In genomic region chr8:111733581-111734243, GRCm38 (mm10) we compare ENCODE assay signal across 7 mouse cellular contexts. TPM values are rescaled to one million over a fixed set of nuclear protein-coding genes. Genes with fewer than 3 reads are reported as not detected.
DNase-seq lines count a peak whose midpoint lies in the region; ATAC-seq and TF ChIP-seq lines count a peak whose summit lies in the region.

No protein-coding gene starts in this region.

- peak; percentile 40; the same call in 1 of the 2 replicates for TF ChIP-seq EP300 in lung, postnatal 0 days (IDR thresholded peaks at IDR 0.05)

- no peaks in the 10 kb centered on the region for H3K36me3 ChIP-seq in lung, postnatal 0 days (ENCODE audit: insufficient read depth, low read length)
- H3K36me3 ChIP-seq in hindbrain, embryonic 13.5 days, result no peaks in the 10 kb centered on the region
- no peaks in the 10 kb centered on the region for H3K36me3 ChIP-seq in liver, embryonic 11.5 days (ENCODE audit: control insufficient read depth, insufficient read depth, low read length)

- no peaks in the 10 kb centered on the region for H3K27me3 ChIP-seq in lung, postnatal 0 days (replicated peaks; ENCODE audit: insufficient read depth, low read length)
- no peaks in the 10 kb centered on the region for H3K27me3 ChIP-seq in hindbrain, embryonic 13.5 days
- H3K27me3 ChIP-seq in liver, embryonic 11.5 days (replicated peaks; ENCODE audit: control insufficient read depth, insufficient read depth, low read length), result peaks cover 27% of the 10 kb centered on the region

- no peak for TF ChIP-seq CTCF in lung, postnatal 0 days (IDR thresholded peaks at IDR 0.05)

- no peak overlapping the region for H3K4me3 ChIP-seq in lung, postnatal 0 days (ENCODE audit: low read depth, low read length)
- no peak overlapping the region for H3K4me3 ChIP-seq in hindbrain, embryonic 13.5 days
- H3K4me3 ChIP-seq in liver, embryonic 11.5 days (ENCODE audit: low read depth, low read length), result no peak overlapping the region

- peak; percentile 50 for DNase-seq in lung, postnatal 0 days (ENCODE audit: low spot score)
- no peak for DNase-seq in lung, postnatal 36 days
- DNase-seq in embryo, embryonic 9.5 days (ENCODE audit: extremely low spot score), result peak; percentile 74
- DNase-seq in liver, embryonic 11.5 days (ENCODE audit: low spot score), result no peak

- no peak for ATAC-seq in lung, postnatal 0 days
- no peak for ATAC-seq in hindbrain, embryonic 13.5 days (ENCODE audit: low FRiP score)
- no peak for ATAC-seq in liver, embryonic 11.5 days (replicated peaks; ENCODE audit: low FRiP score)
- no peak for ATAC-seq in frontal cortex, adult (ENCODE audit: low TSS enrichment)
- no peak for ATAC-seq in granulocyte monocyte progenitor cell, adult 5-6 weeks (replicated peaks; ENCODE audit: poor library complexity, severe bottlenecking)

- no peak overlapping the region for H3K9ac ChIP-seq in lung, postnatal 0 days (replicated peaks; ENCODE audit: low read depth)
- H3K9ac ChIP-seq in hindbrain, embryonic 13.5 days, result peak overlapping the region; percentile 94
- no peak overlapping the region for H3K9ac ChIP-seq in liver, embryonic 11.5 days (ENCODE audit: low read depth, low read length)

- 16% methylated on average over 5 of the region's 5 CpGs for WGBS in lung, postnatal 0 days
- 8% methylated on average over 5 of the region's 5 CpGs for WGBS in hindbrain, embryonic 13.5 days
- WGBS in liver, embryonic 11.5 days, result 21% methylated on average over 5 of the region's 5 CpGs

- peak overlapping the region; percentile 96 for H3K27ac ChIP-seq in lung, postnatal 0 days (ENCODE audit: low read length)
- H3K27ac ChIP-seq in hindbrain, embryonic 13.5 days, result peak overlapping the region; percentile 90
- H3K27ac ChIP-seq in liver, embryonic 11.5 days (ENCODE audit: low read depth, low read length), result peak overlapping the region; percentile 52; the same call in 1 of the 2 replicates

- H3K9me3 ChIP-seq in lung, postnatal 0 days (ENCODE audit: low read length), result no peaks in the 10 kb centered on the region
- no peaks in the 10 kb centered on the region for H3K9me3 ChIP-seq in hindbrain, embryonic 13.5 days
- H3K9me3 ChIP-seq in liver, embryonic 11.5 days (ENCODE audit: control insufficient read depth, low read length), result no peaks in the 10 kb centered on the region

- H3K4me2 ChIP-seq in lung, postnatal 0 days (replicated peaks; ENCODE audit: low read depth, low read length), result no peak overlapping the region
- H3K4me2 ChIP-seq in hindbrain, embryonic 13.5 days, result peak overlapping the region; percentile 8; the same call in 1 of the 2 replicates
- H3K4me2 ChIP-seq in liver, embryonic 11.5 days, result no peak overlapping the region; the same call in 1 of the 2 replicates

- peaks cover 66% of the 10 kb centered on the region for H3K4me1 ChIP-seq in lung, postnatal 0 days (ENCODE audit: insufficient read depth, low read depth, low read length)
- H3K4me1 ChIP-seq in hindbrain, embryonic 13.5 days (replicated peaks), result peaks cover 96% of the 10 kb centered on the region
- H3K4me1 ChIP-seq in liver, embryonic 11.5 days (replicated peaks; ENCODE audit: control insufficient read depth, insufficient read depth, low read length), result peaks cover 51% of the 10 kb centered on the region

RNA-seq across cellular contexts. Expression of gene Bcar1, which starts 9.9 kb away (rescaled TPM):
- polyA plus RNA-seq in lung, postnatal 0 days (2015; fragmentation: Nextera tagmentation; extraction: Ambion mirVana), result 29.3 and 34.2 TPM in 2 replicates
- 55.4 and 55.6 TPM in 2 replicates for polyA plus RNA-seq in hindbrain, embryonic 13.5 days (2015; fragmentation: Nextera tagmentation; extraction: Ambion mirVana)
- polyA plus RNA-seq in liver, embryonic 11.5 days (2014; fragmentation: Nextera tagmentation; extraction: Ambion mirVana), result 26.1 and 27.8 TPM in 2 replicates
- total RNA-seq in granulocyte monocyte progenitor cell, adult 5-6 weeks (2014; fragmentation: Nextera tagmentation), result not detected in 2 replicates
- not detected in 2 replicates for total RNA-seq in granulocyte monocyte progenitor cell, adult 5-6 weeks (2017)

RNA-seq across cellular contexts. Expression of gene Ctrb1, which starts 42.9 kb away (rescaled TPM):
- not detected in 2 replicates for polyA plus RNA-seq in lung, postnatal 0 days (2015; fragmentation: Nextera tagmentation; extraction: Ambion mirVana)
- 3.1 TPM in 1 of 2 replicates, not detected in the other for polyA plus RNA-seq in hindbrain, embryonic 13.5 days (2015; fragmentation: Nextera tagmentation; extraction: Ambion mirVana)
- not detected in 2 replicates for polyA plus RNA-seq in liver, embryonic 11.5 days (2014; fragmentation: Nextera tagmentation; extraction: Ambion mirVana)
- total RNA-seq in granulocyte monocyte progenitor cell, adult 5-6 weeks (2014; fragmentation: Nextera tagmentation), result not detected in 2 replicates
- not detected in 2 replicates for total RNA-seq in granulocyte monocyte progenitor cell, adult 5-6 weeks (2017)

Comparison
In these comparisons a context has a peak if more than half of its experiments do, and no peak if none do; other contexts are left out.
1. DNase-seq: peak in lung, postnatal 0 days (single experiment) and embryo, embryonic 9.5 days (single experiment); none in lung, postnatal 36 days (single experiment) and liver, embryonic 11.5 days (single experiment).
2. Peak in every context shown above with its lines, with median percentiles within 50 percentile points of each other: H3K27ac ChIP-seq.